Mouse (Mus musculus): ENCODE data around the gene Ifna7. TPM values are rescaled to one million over a fixed set of nuclear protein-coding genes. Genes with fewer than 3 reads are reported as not detected.
"Not testable (repeated sequence)": the region's sequence is repeated elsewhere in the genome, so short reads cannot be mapped to it uniquely, and the experiment has no call there.

The Ifna7 gene
- not detected in 2 replicates for polyA plus RNA-seq (2014; fragmentation: Nextera tagmentation; extraction: Ambion mirVana)

- H3K36me3 ChIP-seq (ENCODE audit: control insufficient read depth, insufficient read depth, low read length), result no peaks in the 10 kb centered on the region
- no peak within 1 kb of the TSS for H3K9ac ChIP-seq (ENCODE audit: low read depth, low read length)
- H3K4me2 ChIP-seq (replicated peaks; ENCODE audit: low read depth, low read length), result no peak within 1 kb of the TSS
- WGBS, result 63% methylated on average over 3 of the region's 3 CpGs
- no peak for ATAC-seq (ENCODE audit: low FRiP score, low TSS enrichment)
- H3K27ac ChIP-seq (ENCODE audit: low read depth, low read length), result no peak within 1 kb of the TSS
- no peaks in the 10 kb centered on the region for H3K27me3 ChIP-seq (ENCODE audit: control insufficient read depth, insufficient read depth, low read length)
- no peaks in the 10 kb centered on the region for H3K4me1 ChIP-seq (ENCODE audit: control insufficient read depth, insufficient read depth, low read length)
- H3K9me3 ChIP-seq (ENCODE audit: control insufficient read depth, low read length), result no peaks in the 10 kb centered on the region
- H3K4me3 ChIP-seq (ENCODE audit: low read length), result no peak within 1 kb of the TSS
Observed at GRCm38 (mm10) chr4:88815928-88816327, at the start of gene Ifna7. Gene Ifna7, plus strand, starts transcription at chr4:88816228.

- H3K36me3 ChIP-seq (ENCODE audit: control insufficient read depth, insufficient read depth, low read length); H3K27me3 ChIP-seq (ENCODE audit: control insufficient read depth, insufficient read depth, low read length); H3K9ac ChIP-seq (ENCODE audit: low read depth, low read length); H3K4me3 ChIP-seq (ENCODE audit: low read length); H3K27ac ChIP-seq (ENCODE audit: low read depth, low read length); H3K4me2 ChIP-seq (replicated peaks; ENCODE audit: low read depth, low read length); H3K9me3 ChIP-seq (ENCODE audit: control insufficient read depth, low read length); H3K4me1 ChIP-seq (ENCODE audit: control insufficient read depth, insufficient read depth, low read length); ATAC-seq (ENCODE audit: low FRiP score, low TSS enrichment): not testable (repeated sequence)
- WGBS, result no CpG with 5 or more reads among the region's 32 CpGs
Observed at GRCm38 (mm10) chr4:88773534-88773933, 42.5 kb upstream of the Ifna7 start, which contains the start of gene Gm13290. Gene Gm13290, plus strand, starts transcription at chr4:88773834.

GRCm38 (mm10) chr4:88776622-88777021 is 39.4 kb upstream of the Ifna7 start, which contains the start of gene Gm13289:
Gene Gm13289, plus strand, starts transcription at chr4:88776922.
- H3K36me3 ChIP-seq (ENCODE audit: control insufficient read depth, insufficient read depth, low read length); H3K4me3 ChIP-seq (ENCODE audit: low read length); ATAC-seq (ENCODE audit: low FRiP score, low TSS enrichment); H3K9ac ChIP-seq (ENCODE audit: low read depth, low read length); H3K4me2 ChIP-seq (replicated peaks; ENCODE audit: low read depth, low read length); H3K27ac ChIP-seq (ENCODE audit: low read depth, low read length); H3K9me3 ChIP-seq (ENCODE audit: control insufficient read depth, low read length); H3K27me3 ChIP-seq (ENCODE audit: control insufficient read depth, insufficient read depth, low read length); H3K4me1 ChIP-seq (ENCODE audit: control insufficient read depth, insufficient read depth, low read length): not testable (repeated sequence)
- WGBS, result no CpG with 5 or more reads among the region's 29 CpGs

- not testable (repeated sequence) for H3K36me3 ChIP-seq (ENCODE audit: control insufficient read depth, insufficient read depth, low read length); H3K9ac ChIP-seq (ENCODE audit: low read depth, low read length); H3K27me3 ChIP-seq (ENCODE audit: control insufficient read depth, insufficient read depth, low read length); H3K9me3 ChIP-seq (ENCODE audit: control insufficient read depth, low read length); H3K4me1 ChIP-seq (ENCODE audit: control insufficient read depth, insufficient read depth, low read length); H3K4me3 ChIP-seq (ENCODE audit: low read length); ATAC-seq (ENCODE audit: low FRiP score, low TSS enrichment); H3K4me2 ChIP-seq (replicated peaks; ENCODE audit: low read depth, low read length); H3K27ac ChIP-seq (ENCODE audit: low read depth, low read length)
- WGBS, result no CpG with 5 or more reads among the region's 29 CpGs
Observed at GRCm38 (mm10) chr4:88779550-88779949, 36.5 kb upstream of the Ifna7 start, which contains the start of gene Gm13272. Gene Gm13272, plus strand, starts transcription at chr4:88779850.

- not testable (repeated sequence) for H3K27ac ChIP-seq (ENCODE audit: low read depth, low read length); H3K4me1 ChIP-seq (ENCODE audit: control insufficient read depth, insufficient read depth, low read length); H3K9ac ChIP-seq (ENCODE audit: low read depth, low read length); H3K36me3 ChIP-seq (ENCODE audit: control insufficient read depth, insufficient read depth, low read length); ATAC-seq (ENCODE audit: low FRiP score, low TSS enrichment); H3K9me3 ChIP-seq (ENCODE audit: control insufficient read depth, low read length); H3K4me3 ChIP-seq (ENCODE audit: low read length); H3K27me3 ChIP-seq (ENCODE audit: control insufficient read depth, insufficient read depth, low read length); H3K4me2 ChIP-seq (replicated peaks; ENCODE audit: low read depth, low read length)
- 44% methylated on average over 10 of the region's 18 CpGs for WGBS
Observed at GRCm38 (mm10) chr4:88780320-88780719, 35.7 kb upstream of the Ifna7 start.

- WGBS, result 4% methylated on average over 2 of the region's 7 CpGs
- H3K4me1 ChIP-seq (ENCODE audit: control insufficient read depth, insufficient read depth, low read length), result not testable (repeated sequence)
Observed at GRCm38 (mm10) chr4:88781831-88782230, 34.2 kb upstream of the Ifna7 start, which contains the start of gene Ifnz. Gene Ifnz, plus strand, starts transcription at chr4:88782131.

GRCm38 (mm10) chr4:88782335-88782734 is 33.7 kb upstream of the Ifna7 start:
- not testable (repeated sequence) for H3K27ac ChIP-seq (ENCODE audit: low read depth, low read length); H3K4me2 ChIP-seq (replicated peaks; ENCODE audit: low read depth, low read length); H3K4me3 ChIP-seq (ENCODE audit: low read length); H3K9me3 ChIP-seq (ENCODE audit: control insufficient read depth, low read length); H3K9ac ChIP-seq (ENCODE audit: low read depth, low read length); H3K27me3 ChIP-seq (ENCODE audit: control insufficient read depth, insufficient read depth, low read length); H3K36me3 ChIP-seq (ENCODE audit: control insufficient read depth, insufficient read depth, low read length); ATAC-seq (ENCODE audit: low FRiP score, low TSS enrichment); H3K4me1 ChIP-seq (ENCODE audit: control insufficient read depth, insufficient read depth, low read length)
- 0% methylated on average over 4 of the region's 31 CpGs for WGBS

More at GRCm38 (mm10) chr4:88781831-88782230, 34.2 kb upstream of the Ifna7 start, which contains the start of gene Ifnz:
- not testable (repeated sequence) for H3K4me3 ChIP-seq (ENCODE audit: low read length); H3K27ac ChIP-seq (ENCODE audit: low read depth, low read length); H3K9me3 ChIP-seq (ENCODE audit: control insufficient read depth, low read length); H3K27me3 ChIP-seq (ENCODE audit: control insufficient read depth, insufficient read depth, low read length); H3K4me2 ChIP-seq (replicated peaks; ENCODE audit: low read depth, low read length); H3K9ac ChIP-seq (ENCODE audit: low read depth, low read length); ATAC-seq (ENCODE audit: low FRiP score, low TSS enrichment); H3K36me3 ChIP-seq (ENCODE audit: control insufficient read depth, insufficient read depth, low read length)

- not testable (repeated sequence) for H3K9me3 ChIP-seq (ENCODE audit: control insufficient read depth, low read length)
- WGBS, result no CpG with 5 or more reads among the region's 27 CpGs
Observed at GRCm38 (mm10) chr4:88785409-88785808, 30.6 kb upstream of the Ifna7 start, which contains the start of gene Gm13276. Gene Gm13276, plus strand, starts transcription at chr4:88785709.

GRCm38 (mm10) chr4:88788402-88788801 is 27.6 kb upstream of the Ifna7 start, which contains the start of gene Gm13277:
Gene Gm13277, plus strand, starts transcription at chr4:88788632.
- H3K4me2 ChIP-seq (replicated peaks; ENCODE audit: low read depth, low read length); H3K27ac ChIP-seq (ENCODE audit: low read depth, low read length); H3K9ac ChIP-seq (ENCODE audit: low read depth, low read length); H3K27me3 ChIP-seq (ENCODE audit: control insufficient read depth, insufficient read depth, low read length); ATAC-seq (ENCODE audit: low FRiP score, low TSS enrichment); H3K9me3 ChIP-seq (ENCODE audit: control insufficient read depth, low read length); H3K4me3 ChIP-seq (ENCODE audit: low read length); H3K4me1 ChIP-seq (ENCODE audit: control insufficient read depth, insufficient read depth, low read length); H3K36me3 ChIP-seq (ENCODE audit: control insufficient read depth, insufficient read depth, low read length): not testable (repeated sequence)
- 0% methylated on average over 1 of the region's 28 CpGs for WGBS

More at GRCm38 (mm10) chr4:88785409-88785808, 30.6 kb upstream of the Ifna7 start, which contains the start of gene Gm13276:
- not testable (repeated sequence) for H3K27me3 ChIP-seq (ENCODE audit: control insufficient read depth, insufficient read depth, low read length); ATAC-seq (ENCODE audit: low FRiP score, low TSS enrichment); H3K9ac ChIP-seq (ENCODE audit: low read depth, low read length); H3K4me3 ChIP-seq (ENCODE audit: low read length); H3K4me2 ChIP-seq (replicated peaks; ENCODE audit: low read depth, low read length); H3K4me1 ChIP-seq (ENCODE audit: control insufficient read depth, insufficient read depth, low read length); H3K36me3 ChIP-seq (ENCODE audit: control insufficient read depth, insufficient read depth, low read length); H3K27ac ChIP-seq (ENCODE audit: low read depth, low read length)

Data from kidney, embryonic 14.5 days (tissue).